Mouse (Mus musculus): ENCODE measurements around the gene Fnbp1. TPM values are rescaled to one million over a fixed set of nuclear protein-coding genes. Genes with fewer than 3 reads are reported as not detected.

Fnbp1 gene
- total RNA-seq, 4 experiments from 2014 or later: 4.1 to 10.0 (median 7.6) TPM

GRCm38 (mm10) chr2:30983024-30983423 lies 158.8 kb downstream of the Fnbp1 start:
- DNase-seq (ENCODE audit: low spot score in 2 of 2): no peak

GRCm38 (mm10) chr2:30981790-30982513 lies 159.9 kb downstream of the Fnbp1 start, which contains the start of the genes BC005624 and Usp20:
TSS of gene BC005624 (minus strand) at chr2:30982201.
TSS of gene Usp20 (plus strand) at chr2:30982279.
- peak; percentile 100 for DNase-seq (ENCODE audit: low spot score in 2 of 2)

Other genes with a start within 250 kb of the Fnbp1 start
- gene Ptges, start 212.1 kb downstream of the Fnbp1 start, total RNA-seq (2022): 1 to 10 TPM; 2.2 to 2.7 (median 2.4) TPM
- 10 to 100 TPM; 21.9 to 27.4 (median 25.8) TPM for gene Tor1b, start 189.0 kb downstream of the Fnbp1 start, total RNA-seq (2022)
- 1 to 10 TPM; 4.3 to 5.6 (median 4.6) TPM for gene Tor1a, start 174.1 kb downstream of the Fnbp1 start, total RNA-seq (2022)
- 10 to 100 TPM; 26.3 to 31.6 (median 28.2) TPM for gene BC005624, start 159.8 kb downstream of the Fnbp1 start, total RNA-seq (2022)
- 10 to 100 TPM in 3 of 4 experiments, 1 to 10 TPM in 1; 9.3 to 16.2 (median 12.0) TPM for gene Usp20, start 159.7 kb downstream of the Fnbp1 start, total RNA-seq (2022)
- 10 to 100 TPM; 23.1 to 26.2 (median 24.2) TPM for gene Gpr107, start 10.3 kb upstream of the Fnbp1 start, total RNA-seq (2022)
- gene Ncs1, start 103.8 kb upstream of the Fnbp1 start, total RNA-seq (2022): 1 to 10 TPM; 5.6 to 7.9 (median 6.2) TPM
- 10 to 100 TPM; 14.5 to 18.4 (median 17.5) TPM for gene Hmcn2, start 172.4 kb upstream of the Fnbp1 start, total RNA-seq (2022)